Mouse (Mus musculus) ovary, adult 2 months (tissue): ENCODE measurements around the gene Slc25a34. TPM values are rescaled to one million over a fixed set of nuclear protein-coding genes. Genes with fewer than 3 reads are reported as not detected.

Source experiments
- polyA plus RNA-seq: library from polyadenylated mRNA; depleted of rRNA; stranded (reverse); fragments of >200 nt; gene quantifications from 2 replicates; pipeline ENCODE4 v1.2.3, GENCODE M21; 2012; rRNA removed

Slc25a34 gene
- 5.1 and 5.5 TPM in 2 replicates for polyA plus RNA-seq

DNA sequence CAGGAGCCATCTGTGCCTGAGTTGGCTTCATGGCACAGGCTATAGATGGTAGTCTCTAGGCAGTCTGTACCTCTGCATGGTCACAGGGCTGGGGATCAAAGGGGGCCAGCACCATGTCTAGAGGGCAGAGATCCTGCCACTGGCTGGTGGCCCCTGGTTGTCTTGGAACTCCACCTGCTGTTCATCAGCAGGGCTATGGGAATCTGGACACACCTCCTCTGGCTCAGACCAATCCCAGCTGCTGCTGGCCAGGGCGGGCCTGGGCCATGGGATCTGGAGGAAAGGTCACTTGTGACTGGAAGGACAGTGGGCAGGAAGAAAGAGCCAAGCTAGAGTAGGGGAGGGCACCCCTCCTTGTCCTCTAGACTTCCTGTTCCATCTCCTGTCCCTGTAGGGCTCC is at the start of gene Slc25a34:
TSS of gene Slc25a34 (minus strand) at position 156 of the 400 bp plus-strand sequence.

DNA sequence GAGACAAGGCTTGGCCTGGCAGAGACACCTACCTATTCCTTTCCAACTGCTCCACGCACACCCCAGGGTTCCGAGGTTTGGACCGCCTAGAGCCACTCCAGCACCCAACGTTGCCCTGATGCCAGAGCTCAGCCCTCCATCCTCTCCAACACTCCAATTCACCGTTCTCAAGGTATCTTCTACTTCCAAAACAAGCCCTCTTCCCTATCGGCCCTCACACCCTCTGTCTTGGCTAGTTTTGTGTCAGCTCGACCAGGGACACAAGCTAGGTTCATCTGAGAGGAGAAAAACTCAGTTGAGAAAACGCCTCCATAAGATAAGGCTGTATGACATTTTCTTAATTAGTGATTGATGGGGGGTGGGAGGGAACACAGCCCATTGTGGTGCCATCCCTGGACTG is 41.2 kb upstream of the Slc25a34 start, which contains the start of gene Plekhm2:
TSS of gene Plekhm2 (minus strand) at position 101 of the 400 bp plus-strand sequence.

GRCm38 (mm10) chr4:141618565-141619243 is 4.9 kb downstream of the Slc25a34 start, which contains the start of gene Tmem82:
Gene Tmem82 (minus strand): TSS chr4:141618633.

DNA sequence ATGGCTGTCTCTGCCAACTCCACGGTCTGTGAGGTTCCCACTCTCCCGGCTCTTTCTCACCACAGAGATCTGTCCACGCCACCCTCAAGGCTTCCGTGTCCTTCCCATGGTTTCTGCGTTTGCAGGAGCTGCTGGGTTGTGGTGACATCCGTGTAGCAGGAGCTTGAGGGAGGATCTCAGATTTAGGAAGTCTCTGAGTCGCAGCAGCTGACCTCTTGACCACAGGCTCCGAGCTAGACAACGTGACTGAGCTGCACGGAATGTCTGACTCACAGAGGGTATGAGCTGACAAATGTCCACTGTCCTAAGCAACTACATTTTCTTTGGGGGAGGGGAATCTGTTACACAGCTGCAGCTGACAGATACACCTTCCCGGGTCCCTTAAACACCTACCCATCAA is 17.8 kb downstream of the Slc25a34 start, which contains the start of gene Fblim1:
TSS of gene Fblim1 (minus strand) at position 236 of the 400 bp plus-strand sequence.

Other genes with a start within 250 kb of the Slc25a34 start
- not detected in 2 replicates for gene Clcnka, start 225.1 kb downstream of the Slc25a34 start, polyA plus RNA-seq
- not detected in 2 replicates for gene Clcnkb, start 207.8 kb downstream of the Slc25a34 start, polyA plus RNA-seq
- 15.4 and 16.0 TPM in 2 replicates for gene Hspb7, start 203.0 kb downstream of the Slc25a34 start, polyA plus RNA-seq
- gene Srarp, start 187.7 kb downstream of the Slc25a34 start, polyA plus RNA-seq, result 1.9 and 2.3 TPM in 2 replicates
- gene Zbtb17, start 179.2 kb downstream of the Slc25a34 start, polyA plus RNA-seq, result 61.4 and 64.3 TPM in 2 replicates
- gene Spen, start 85.2 kb downstream of the Slc25a34 start, polyA plus RNA-seq, result 21.1 and 26.2 TPM in 2 replicates
- gene Fblim1, start 17.7 kb downstream of the Slc25a34 start, polyA plus RNA-seq, result 38.7 and 43.2 TPM in 2 replicates
- gene Tmem82, start 5.2 kb downstream of the Slc25a34 start, polyA plus RNA-seq, result 2.5 and 2.9 TPM in 2 replicates
- gene Plekhm2, start 41.1 kb upstream of the Slc25a34 start, polyA plus RNA-seq, result 69.2 and 81.9 TPM in 2 replicates
- 10.4 and 14.6 TPM in 2 replicates for gene Rsc1a1, start 61.8 kb upstream of the Slc25a34 start, polyA plus RNA-seq
- gene Ddi2, start 99.6 kb upstream of the Slc25a34 start, polyA plus RNA-seq, result 23.6 and 28.8 TPM in 2 replicates
- 0.53 and 0.86 TPM in 2 replicates for gene Agmat, start 122.9 kb upstream of the Slc25a34 start, polyA plus RNA-seq
- 14.0 and 14.9 TPM in 2 replicates for gene Dnajc16, start 167.1 kb upstream of the Slc25a34 start, polyA plus RNA-seq
- 31.5 and 38.1 TPM in 2 replicates for gene Casp9, start 169.8 kb upstream of the Slc25a34 start, polyA plus RNA-seq
- gene Cela2a, start 202.3 kb upstream of the Slc25a34 start, polyA plus RNA-seq, result 6.7 and 13.2 TPM in 2 replicates
- 0.29 and 0.70 TPM in 2 replicates for gene Ctrc, start 222.5 kb upstream of the Slc25a34 start, polyA plus RNA-seq